Mouse (Mus musculus): Measurements from ENCODE around the gene Fam174a.

DNA sequence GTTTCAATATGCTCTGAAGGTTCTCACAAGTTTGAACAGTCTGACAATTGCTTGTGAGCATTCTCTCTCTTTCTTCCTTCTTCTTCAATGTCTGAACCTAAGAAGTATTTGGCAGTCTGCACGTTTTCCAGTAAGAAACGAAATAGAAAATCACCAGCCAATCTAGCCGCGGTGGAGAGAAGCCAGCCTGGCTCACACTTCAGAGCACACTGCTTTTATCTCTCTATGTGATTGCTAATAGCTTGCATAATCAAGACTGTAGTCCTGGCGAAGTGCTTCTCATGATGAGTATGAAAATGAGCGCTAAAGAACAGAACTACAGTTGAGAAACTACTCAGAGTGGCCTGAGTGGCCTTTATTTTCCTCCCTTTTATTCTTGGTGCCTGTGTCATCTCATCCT is 62.0 kb downstream of the Fam174a start:
- TF ChIP-seq CTCF (IDR thresholded peaks at IDR 0.05; ENCODE audit: control insufficient read depth, insufficient read depth, insufficient read length), result no peak
- TF ChIP-seq USF1 (IDR thresholded peaks at IDR 0.05; ENCODE audit: low read depth), result no peak
- TF ChIP-seq MAX (IDR thresholded peaks at IDR 0.05), result no peak
- no peak for TF ChIP-seq MYOG (IDR thresholded peaks at IDR 0.05; ENCODE audit: control insufficient read depth, extremely low read depth, insufficient read length)
- no peak for TF ChIP-seq MYOD1 (IDR thresholded peaks at IDR 0.05; ENCODE audit: control insufficient read depth, insufficient read length, low read depth)
- TF ChIP-seq CEBPB (IDR thresholded peaks at IDR 0.05; ENCODE audit: low read depth), result no peak
- TF ChIP-seq FOSL1 (IDR thresholded peaks at IDR 0.05; ENCODE audit: insufficient read depth, low read length, poor library complexity, severe bottlenecking), result no peak
